Mouse (Mus musculus) ES-Bruce4 (cell line): ENCODE results near the gene Pou2f2.

ENCODE experiments used
- CTCF ChIP-seq: IDR thresholded peaks from one replicate; pipeline ENCODE4 v1.8.1; 2011; ENCODE audit warnings: low read depth, low read length
- EP300 ChIP-seq: IDR thresholded peaks from 2 replicates; pipeline ENCODE4 v1.6.1; 2011; ENCODE audit warnings: low read depth, low read length; ENCODE audit not compliant: insufficient read depth
- POLR2A ChIP-seq: IDR thresholded peaks from one replicate; pipeline ENCODE4 v1.8.1; 2011; ENCODE audit warnings: low read length; ENCODE audit not compliant: insufficient read depth

- TF ChIP-seq CTCF (no peak), POLR2A (no peak), EP300 (no peak)
Measured at GRCm38 (mm10) chr7:25072716-25073390, 106.7 kb downstream of the Pou2f2 start.
